Mouse (Mus musculus) hindbrain, embryonic 16.5 days (tissue): ENCODE results near the gene Olig3. TPM values are rescaled to one million over a fixed set of nuclear protein-coding genes. Genes with fewer than 3 reads are reported as not detected.

ENCODE experiments used
- ATAC-seq: fragments of 200-750 bp; cut with Nextera tagmentation; 2 replicates; pipeline ENCODE4 v1.8.0; 2017; ENCODE audit warnings: moderate TSS enrichment, moderate library complexity
- H3K27ac ChIP-seq: fragments of 300-500 bp; sonication (generic); 2 replicates; pipeline ENCODE4 v1.5.1; 2014; ENCODE audit warnings: low read depth, mild to moderate bottlenecking, control low read depth, low read length, moderate library complexity
- H3K27me3 ChIP-seq: fragments of 300-500 bp; sonication (generic); replicated peaks from 2 replicates; pipeline ENCODE4 v1.6.1; 2014; ENCODE audit warnings: low read length; ENCODE audit not compliant: control insufficient read depth, insufficient read depth
- H3K36me3 ChIP-seq: fragments of 300-500 bp; sonication (generic); 2 replicates; pipeline ENCODE4 v1.6.1; 2014; ENCODE audit warnings: mild to moderate bottlenecking, low read length, moderate library complexity, mixed read lengths; ENCODE audit not compliant: control insufficient read depth, insufficient read depth
- H3K4me1 ChIP-seq: fragments of 300-500 bp; sonication (generic); 2 replicates; pipeline ENCODE4 v1.6.1; 2014; ENCODE audit warnings: low read depth, low read length; ENCODE audit not compliant: control insufficient read depth, insufficient read depth
- H3K4me2 ChIP-seq: fragments of 300-500 bp; sonication (generic); 2 replicates; pipeline ENCODE4 v1.6.1; 2014; ENCODE audit warnings: mild to moderate bottlenecking, low read length, control low read depth, moderate library complexity
- H3K4me3 ChIP-seq: fragments of 300-500 bp; sonication (generic); 2 replicates; pipeline ENCODE4 v1.5.1; 2014; ENCODE audit warnings: mild to moderate bottlenecking, low read length, control low read depth, moderate library complexity
- H3K9ac ChIP-seq: fragments of 300-500 bp; sonication (generic); 2 replicates; pipeline ENCODE4 v1.6.1; 2014; ENCODE audit warnings: low read depth, mild to moderate bottlenecking, control low read depth, low read length, moderate library complexity
- H3K9me3 ChIP-seq: fragments of 300-500 bp; sonication (generic); 2 replicates; pipeline ENCODE4 v1.6.1; 2014; ENCODE audit warnings: mild to moderate bottlenecking, low read length, moderate library complexity; ENCODE audit not compliant: control insufficient read depth
- WGBS: fragments of 180-500 bp; shearing (Covaris S2); extraction: QIAGEN DNeasy Blood & Tissue Kit; methylation state at CpG from one replicate; pipeline ENCODE4 v1.1.7; 2014; 5-methylcytosine and 5-hydroxymethylcytosine counted together
- polyA plus RNA-seq: library from polyadenylated mRNA; unstranded; fragments of >200 nt; fragmentation: Nextera tagmentation; extraction: Ambion mirVana; gene quantifications from 2 replicates; pipeline ENCODE4 v1.2.1, GENCODE M21; 2015

Gene Olig3
- polyA plus RNA-seq, 1 experiment from 2014 or later, result 5.0 TPM

GRCm38 (mm10) chr10:19344039-19344438 is 12.3 kb upstream of the Olig3 start:
- 94% methylated on average over 6 of the region's 6 CpGs for WGBS
- Histone ChIP-seq H3K9ac (no peak overlapping the region), H3K9me3 (no peaks in the 10 kb centered on the region), H3K27me3 (peaks cover 22% of the 10 kb centered on the region), H3K4me2 (no peak overlapping the region), H3K4me3 (no peak overlapping the region), H3K36me3 (no peaks in the 10 kb centered on the region), H3K27ac (no peak overlapping the region), H3K4me1 (no peaks in the 10 kb centered on the region; the same call in 1 of the 2 replicates)
- no peak for ATAC-seq

GRCm38 (mm10) chr10:19349326-19349725 is 7.0 kb upstream of the Olig3 start:
- Histone ChIP-seq H3K36me3 (no peaks in the 10 kb centered on the region), H3K27ac (no peak overlapping the region), H3K4me1 (peaks cover 4% of the 10 kb centered on the region; the same call in 1 of the 2 replicates), H3K9ac (no peak overlapping the region), H3K27me3 (peaks cover 38% of the 10 kb centered on the region), H3K9me3 (no peaks in the 10 kb centered on the region), H3K4me2 (no peak overlapping the region), H3K4me3 (no peak overlapping the region)
- no peak for ATAC-seq
- 47% methylated on average over 3 of the region's 3 CpGs for WGBS

- ATAC-seq, result peak; percentile 35; the same call in 1 of the 2 replicates
- Histone ChIP-seq H3K4me3 (peak overlapping the region; percentile 2; the same call in 1 of the 2 replicates), H3K27me3 (peaks cover 54% of the 10 kb centered on the region), H3K36me3 (no peaks in the 10 kb centered on the region), H3K9me3 (no peaks in the 10 kb centered on the region), H3K9ac (no peak overlapping the region), H3K27ac (no peak overlapping the region), H3K4me1 (peaks cover 4% of the 10 kb centered on the region), H3K4me2 (peak overlapping the region; percentile 29)
- 2% methylated on average over 23 of the region's 24 CpGs for WGBS
Measured at GRCm38 (mm10) chr10:19352006-19352877, 4.1 kb upstream of the Olig3 start.

GRCm38 (mm10) chr10:19352878-19353301 is 3.4 kb upstream of the Olig3 start:
- under 1% methylated on average over 16 of the region's 16 CpGs for WGBS
- Histone ChIP-seq H3K4me2 (peak overlapping the region; percentile 29), H3K27me3 (peaks cover 55% of the 10 kb centered on the region), H3K36me3 (no peaks in the 10 kb centered on the region), H3K9me3 (no peaks in the 10 kb centered on the region), H3K4me3 (peak overlapping the region; percentile 2), H3K9ac (no peak overlapping the region), H3K4me1 (peaks cover 7% of the 10 kb centered on the region), H3K27ac (no peak overlapping the region)
- no peak for ATAC-seq

GRCm38 (mm10) chr10:19353631-19354030 is 2.7 kb upstream of the Olig3 start:
- no peaks in the 10 kb centered on the region for H3K9me3 ChIP-seq
- H3K36me3 ChIP-seq, result no peaks in the 10 kb centered on the region
- no peak overlapping the region for H3K4me3 ChIP-seq
- WGBS, result 12% methylated on average over 5 of the region's 5 CpGs
- H3K4me2 ChIP-seq, result no peak overlapping the region
- no peak for ATAC-seq
- peaks cover 7% of the 10 kb centered on the region for H3K4me1 ChIP-seq
- H3K27ac ChIP-seq, result no peak overlapping the region
- peaks cover 52% of the 10 kb centered on the region for H3K27me3 ChIP-seq
- no peak overlapping the region for H3K9ac ChIP-seq

GRCm38 (mm10) chr10:19354146-19354545 is 2.2 kb upstream of the Olig3 start:
- 7% methylated on average over 6 of the region's 6 CpGs for WGBS
- H3K9me3 ChIP-seq, result no peaks in the 10 kb centered on the region
- H3K27me3 ChIP-seq, result peaks cover 51% of the 10 kb centered on the region
- H3K27ac ChIP-seq, result no peak overlapping the region
- peaks cover 7% of the 10 kb centered on the region for H3K4me1 ChIP-seq
- no peaks in the 10 kb centered on the region for H3K36me3 ChIP-seq
- H3K4me2 ChIP-seq, result no peak overlapping the region
- no peak for ATAC-seq
- H3K9ac ChIP-seq, result no peak overlapping the region
- no peak overlapping the region for H3K4me3 ChIP-seq

- WGBS, result under 1% methylated on average over 8 of the region's 8 CpGs
- H3K9ac ChIP-seq, result no peak overlapping the region
- no peak overlapping the region for H3K4me3 ChIP-seq
- peaks cover 7% of the 10 kb centered on the region for H3K4me1 ChIP-seq
- H3K9me3 ChIP-seq, result no peaks in the 10 kb centered on the region
- no peak overlapping the region for H3K27ac ChIP-seq
- H3K4me2 ChIP-seq, result no peak overlapping the region
- H3K36me3 ChIP-seq, result no peaks in the 10 kb centered on the region
- H3K27me3 ChIP-seq, result peaks cover 56% of the 10 kb centered on the region
- ATAC-seq, result no peak
Measured at GRCm38 (mm10) chr10:19355076-19355475, 1.3 kb upstream of the Olig3 start.

- under 1% methylated on average over 58 of the region's 63 CpGs for WGBS
- Histone ChIP-seq H3K36me3 (no peaks in the 10 kb centered on the region), H3K4me1 (peaks cover 7% of the 10 kb centered on the region), H3K9ac (peak overlapping the region; percentile 32), H3K9me3 (no peaks in the 10 kb centered on the region), H3K27me3 (peaks cover 66% of the 10 kb centered on the region), H3K27ac (no peak overlapping the region), H3K4me3 (peak overlapping the region; percentile 35), H3K4me2 (peak overlapping the region; percentile 43)
- ATAC-seq, result peak; percentile 60
Measured at GRCm38 (mm10) chr10:19356720-19357641, 648 bp downstream of the Olig3 start.

- no peak overlapping the region for H3K4me3 ChIP-seq
- no peaks in the 10 kb centered on the region for H3K36me3 ChIP-seq
- no peak overlapping the region for H3K9ac ChIP-seq
- peaks cover 4% of the 10 kb centered on the region for H3K4me1 ChIP-seq
- ATAC-seq, result no peak
- peaks cover 60% of the 10 kb centered on the region for H3K27me3 ChIP-seq
- H3K4me2 ChIP-seq, result no peak overlapping the region
- H3K9me3 ChIP-seq, result no peaks in the 10 kb centered on the region
- 24% methylated on average over 5 of the region's 5 CpGs for WGBS
- H3K27ac ChIP-seq, result no peak overlapping the region
Measured at GRCm38 (mm10) chr10:19357848-19358247, 1.5 kb downstream of the Olig3 start.
